Mouse (Mus musculus) CH12.LX (cell line): ENCODE data around the gene Gm11037. TPM values are rescaled to one million over a fixed set of nuclear protein-coding genes. Genes with fewer than 3 reads are reported as not detected.

Source experiments
- DNase-seq: peaks from one replicate; pipeline ENCODE4 v3.0.0-alpha.2; 2013; ENCODE audit errors: extremely low read depth
- H3K27ac ChIP-seq: 2 replicates; pipeline ENCODE4 v1.5.1; 2012; ENCODE audit warnings: low read depth, mild to moderate bottlenecking, control low read depth, moderate library complexity; ENCODE audit not compliant: insufficient read depth
- H3K27me3 ChIP-seq: replicated peaks from 2 replicates; pipeline ENCODE3; 2012; ENCODE audit warnings: inconsistent platforms
- H3K36me3 ChIP-seq, 2 experiments: replicated peaks in 1 of 2; 2 replicates each; pipeline versions ENCODE3 to v1.6.1; 2012; ENCODE audit warnings: inconsistent platforms in 1 of 2, low read length in 1 of 2, mild to moderate bottlenecking in 1 of 2, mixed read lengths in 1 of 2, moderate library complexity in 1 of 2; ENCODE audit not compliant: control insufficient read depth in 1 of 2, insufficient read depth in 1 of 2
- H3K4me1 ChIP-seq, 2 experiments: 2 replicates each; pipeline ENCODE4 v1.6.1; 2012; ENCODE audit warnings: inconsistent platforms in 1 of 2, moderate library complexity in 1 of 2; ENCODE audit not compliant: insufficient read depth in 2 of 2, control insufficient read depth in 1 of 2
- H3K4me2 ChIP-seq: 2 replicates; pipeline ENCODE4 v1.6.1; 2012; ENCODE audit warnings: low read depth, mild to moderate bottlenecking, control low read depth; ENCODE audit not compliant: poor library complexity, insufficient read depth, severe bottlenecking
- H3K4me3 ChIP-seq, 3 experiments: fragments of 150-350 bp in 1 of 3; sonication (generic) in 1 of 3; replicated peaks in 1 of 3; 2 replicates each; pipeline versions ENCODE3 to v1.5.1; 2011 to 2012; ENCODE audit warnings: low read depth in 2 of 3, low read length in 2 of 3, mild to moderate bottlenecking in 2 of 3, moderate library complexity in 2 of 3, control low read depth in 1 of 3, improper control_type of control experiment in 1 of 3, inconsistent platforms in 1 of 3, mixed read lengths in 1 of 3; ENCODE audit not compliant: poor library complexity in 1 of 3
- H3K79me2 ChIP-seq: replicated peaks from 2 replicates; pipeline ENCODE4 v1.6.1; 2012; ENCODE audit warnings: mild to moderate bottlenecking, moderate library complexity; ENCODE audit not compliant: control insufficient read depth, poor library complexity, insufficient read depth, severe bottlenecking; ENCODE audit errors: extremely low read depth
- H3K9ac ChIP-seq: 2 replicates; pipeline ENCODE4 v1.6.1; 2012; ENCODE audit warnings: low read depth, mild to moderate bottlenecking, control low read depth, moderate library complexity; ENCODE audit not compliant: insufficient read depth
- H3K9me3 ChIP-seq: replicated peaks from 2 replicates; pipeline ENCODE3; 2012; ENCODE audit warnings: low read length, inconsistent platforms, mixed read lengths
- CTCF ChIP-seq, 2 experiments: IDR thresholded peaks in 1 of 2; conservative IDR thresholded peaks in 1 of 2; 2 replicates each; pipeline ENCODE4 v1.5.1; 2011 to 2012; ENCODE audit warnings: low read depth in 2 of 2, low read length in 2 of 2, improper control_type of control experiment in 1 of 2, inconsistent platforms in 1 of 2, mild to moderate bottlenecking in 1 of 2, moderate library complexity in 1 of 2
- E2F4 ChIP-seq: IDR thresholded peaks from 2 replicates; pipeline ENCODE4 v1.6.1; 2011; ENCODE audit warnings: low read depth, low read length, improper control_type of control experiment; ENCODE audit not compliant: insufficient replicate concordance
- EP300 ChIP-seq: IDR thresholded peaks from 2 replicates; pipeline ENCODE4 v1.6.1; 2011; ENCODE audit warnings: low read length, improper control_type of control experiment
- GABPA ChIP-seq: IDR thresholded peaks from 2 replicates; pipeline ENCODE4 v1.6.1; 2012; ENCODE audit warnings: low read depth, low read length, improper control_type of control experiment, inconsistent platforms; ENCODE audit not compliant: insufficient replicate concordance
- HCFC1 ChIP-seq: IDR thresholded peaks from 2 replicates; pipeline ENCODE4 v1.6.1; 2012; ENCODE audit warnings: low read depth, mild to moderate bottlenecking, inconsistent platforms, low read length, improper control_type of control experiment
- IRF4 ChIP-seq: IDR thresholded peaks from 2 replicates; pipeline ENCODE4 v1.6.1; 2014; ENCODE audit warnings: low read depth, mild to moderate bottlenecking, inconsistent platforms, low read length, improper control_type of control experiment
- KAT2A ChIP-seq: IDR thresholded peaks from 2 replicates; pipeline ENCODE4 v1.6.1; 2012; ENCODE audit warnings: low read length, improper control_type of control experiment, inconsistent platforms; ENCODE audit not compliant: insufficient replicate concordance
- MAZ ChIP-seq: IDR thresholded peaks from 2 replicates; pipeline ENCODE4 v1.6.1; 2012; ENCODE audit warnings: low read depth, mild to moderate bottlenecking, inconsistent platforms, low read length, improper control_type of control experiment, moderate library complexity
- PAX5 ChIP-seq: IDR thresholded peaks from 2 replicates; pipeline ENCODE4 v1.6.1; 2012; ENCODE audit warnings: low read length, inconsistent platforms, mixed read lengths
- POLR2A ChIP-seq: IDR thresholded peaks from 2 replicates; pipeline ENCODE4 v1.6.1; 2011; ENCODE audit warnings: low read depth, mild to moderate bottlenecking, improper control_type of control experiment, low read length
- TCF12 ChIP-seq: IDR thresholded peaks from 2 replicates; pipeline ENCODE4 v1.6.1; 2014; ENCODE audit warnings: low read depth, mild to moderate bottlenecking, inconsistent platforms, low read length, improper control_type of control experiment
- USF1 ChIP-seq: IDR thresholded peaks from 2 replicates; pipeline ENCODE4 v1.6.1; 2014; ENCODE audit warnings: low read depth, mild to moderate bottlenecking, inconsistent platforms, low read length, improper control_type of control experiment
- USF2 ChIP-seq: conservative IDR thresholded peaks from 2 replicates; pipeline ENCODE4 v1.6.1; 2011; ENCODE audit warnings: low read depth, low read length, improper control_type of control experiment
- ZC3H11A ChIP-seq: IDR thresholded peaks from 2 replicates; pipeline ENCODE4 v1.6.1; 2012; ENCODE audit warnings: low read depth, mild to moderate bottlenecking, inconsistent platforms, low read length, improper control_type of control experiment
- ZKSCAN1 ChIP-seq: IDR thresholded peaks from 2 replicates; pipeline ENCODE4 v1.6.1; 2012; ENCODE audit warnings: low read depth, inconsistent platforms, low read length, improper control_type of control experiment, borderline replicate concordance
- ZNF384 ChIP-seq: IDR thresholded peaks from 2 replicates; pipeline ENCODE4 v1.6.1; 2012; ENCODE audit warnings: low read depth, low read length, improper control_type of control experiment, inconsistent platforms
- dilution Hi-C: fragments of 300-500 bp; cut with MboI; formaldehyde crosslinking; loops from 2 replicates; pipeline ENCODE4 v1.14.3; 2020; ENCODE audit warnings: low sequenced_read_pairs; ENCODE audit not compliant: extremely low pct_unique_long_range_greater_than_20kb, extremely low pct_ligation_motif_present
- in situ Hi-C: fragments of 300-500 bp; cut with MboI; formaldehyde crosslinking; loops from 3 replicates; pipeline ENCODE4 v1.14.3; 2019; ENCODE audit warnings: low sequenced_read_pairs, low pct_ligation_motif_present, low pct_unique_long_range_greater_than_20kb, mixed read lengths
- polyA plus RNA-seq: library from polyadenylated mRNA; unstranded; fragments of >175 nt; gene quantifications from 2 replicates; pipeline ENCODE4 v1.2.1, GENCODE M21; 2012; ENCODE audit warnings: low read depth; ENCODE audit not compliant: insufficient read length
- total RNA-seq, 2 experiments: library from RNA; depleted of rRNA; stranded (reverse); fragments of 300-350 nt in 1 of 2; fragments of >200 nt in 1 of 2; gene quantifications; 2 replicates each; pipeline ENCODE4 v1.2.3; 2012 to 2014

Gene Gm11037
- total and polyA plus RNA-seq, 3 experiments, result not detected

- no peaks in the 10 kb centered on the region for H3K9me3 ChIP-seq
- in situ Hi-C loops, result no loop called here
- H3K4me3 ChIP-seq, result no peak overlapping the region
- H3K27ac ChIP-seq, result no peak overlapping the region
- DNase-seq, result no peak
- H3K9ac ChIP-seq, result no peak overlapping the region
- H3K4me2 ChIP-seq, result no peak overlapping the region
- H3K36me3 ChIP-seq, result peaks cover 0 to 18% of the 10 kb centered on the region in 2 experiments
- TF ChIP-seq CTCF (conservative IDR thresholded peaks at IDR 0.05 in 1 of 2, IDR thresholded peaks at IDR 0.05 in 1 of 2; ENCODE audit: low read depth in 2 of 2, low read length in 2 of 2) (no peak), TCF12 (no peak), E2F4 (no peak), USF1 (no peak), USF2 (no peak), ZC3H11A (no peak), GABPA (no peak), ZNF384 (no peak), ZKSCAN1 (no peak), POLR2A (no peak), HCFC1 (no peak)
- TF ChIP-seq, all 38 proteins: peak for 0
- H3K79me2 ChIP-seq, result no peaks in the 10 kb centered on the region
- dilution Hi-C loops, result no loop called here
- H3K27me3 ChIP-seq, result no peaks in the 10 kb centered on the region
- no peaks in the 10 kb centered on the region for H3K4me1 ChIP-seq
Measured at GRCm38 (mm10) chr2:131135521-131136139, 2.3 kb downstream of the Gm11037 start.

GRCm38 (mm10) chr2:131138296-131138695, 5.0 kb downstream of the Gm11037 start:
- in situ Hi-C loops, result no loop called here
- Histone ChIP-seq H3K4me3 (no peak overlapping the region), H3K36me3 (peaks cover 0 to 41% of the 10 kb centered on the region in 2 experiments), H3K4me2 (no peak overlapping the region), H3K27me3 (no peaks in the 10 kb centered on the region), H3K4me1 (0 out of 4 replicates have a peak, but pooled peaks cover 0 to 2% of the 10 kb centered on the region in 2 experiments), H3K9me3 (no peaks in the 10 kb centered on the region), H3K9ac (no peak overlapping the region), H3K27ac (no peak overlapping the region), H3K79me2 (no peaks in the 10 kb centered on the region)
- no peak for DNase-seq
- dilution Hi-C loops, result no loop called here
- TF ChIP-seq KAT2A (no peak), EP300 (no peak), PAX5 (no peak), MAZ (no peak), IRF4 (no peak), ZC3H11A (no peak), GABPA (no peak)
